ENCODE assay signal across 16 mouse cellular contexts in genomic region chr4:125203521-125203920, GRCm38 (mm10).
"Had no signal": no experiment of that assay in that cellular context is flagged by ENCODE, and none has a peak within 500 bp of the region (broad histone marks: within the 10 kb centered on the region; RNA-seq: fewer than 3 reads in every experiment).

No protein-coding gene starts in this region.

- H3K27ac ChIP-seq: neural tube, embryonic 13.5 days; neural tube, embryonic 15.5 days; stomach, embryonic 15.5 days; stomach, postnatal 0 days had no signal

- H3K4me1 ChIP-seq: stomach, embryonic 15.5 days had no signal

- H3K27me3 ChIP-seq: stomach, embryonic 15.5 days had no signal

- H3K9me3 ChIP-seq: neural tube, embryonic 13.5 days; neural tube, embryonic 15.5 days; stomach, embryonic 15.5 days had no signal

- H3K9ac ChIP-seq: neural tube, embryonic 13.5 days; neural tube, embryonic 15.5 days; stomach, embryonic 15.5 days had no signal

- H3K4me2 ChIP-seq: neural tube, embryonic 13.5 days; neural tube, embryonic 15.5 days; stomach, embryonic 15.5 days had no signal

- H3K4me3 ChIP-seq: neural tube, embryonic 13.5 days; neural tube, embryonic 15.5 days; stomach, embryonic 15.5 days had no signal

- DNase-seq: retina, postnatal 1 day; right cerebral cortex, adult 18-20 months; right cerebral cortex, postnatal 14 days; right cerebral cortex, postnatal 25 days; right cerebral cortex, postnatal 4 days; spleen, adult 18-20 months; thymus, adult 18-20 months; thymus, adult 2 months; thymus, postnatal 14 days; thymus, postnatal 25 days; thymus, postnatal 36 days; thymus, postnatal 4 days had no signal

- H3K36me3 ChIP-seq: neural tube, embryonic 13.5 days; neural tube, embryonic 15.5 days; stomach, embryonic 15.5 days had no signal
